ENCODE assay signal across 8 mouse cellular contexts in the genomic region with DNA sequence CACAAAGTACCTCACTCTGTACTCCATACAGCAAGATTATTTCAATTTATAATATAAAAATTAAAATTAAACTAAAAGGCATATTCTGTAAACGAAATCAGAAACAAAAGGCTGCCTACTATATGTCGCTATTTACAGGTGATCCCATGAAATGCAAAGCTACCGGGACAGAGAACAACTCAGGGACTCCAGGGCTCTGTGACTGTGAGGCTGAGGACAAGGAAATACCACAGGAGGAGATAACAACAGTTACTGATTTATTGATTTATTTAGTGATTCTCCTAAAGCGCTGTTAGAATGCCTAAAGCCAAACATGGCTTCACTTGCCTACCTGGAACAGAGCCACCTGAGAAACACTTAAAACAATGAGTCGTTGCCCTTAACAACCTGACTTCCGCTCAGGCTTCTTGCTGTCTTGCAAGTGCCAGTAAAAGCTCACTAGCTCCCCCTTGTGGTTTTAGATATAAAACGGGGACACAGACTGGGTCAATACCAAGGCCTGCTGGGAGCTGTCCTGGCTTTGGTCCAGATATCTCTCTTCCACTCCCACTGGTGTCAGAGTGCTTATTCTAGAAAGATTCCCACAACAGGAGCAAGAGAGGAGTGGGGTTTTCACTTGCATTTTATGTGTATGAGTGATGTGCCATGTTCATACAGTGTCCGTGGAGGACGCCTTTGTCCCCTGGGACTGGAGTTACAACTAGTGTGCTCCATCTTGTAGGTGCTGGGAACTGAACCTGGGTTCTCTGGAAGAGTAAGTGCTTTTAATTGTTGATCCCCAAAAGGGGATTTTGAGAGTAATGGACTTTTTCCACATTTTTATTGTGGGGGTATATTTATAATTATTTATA. TPM values are rescaled to one million over a fixed set of nuclear protein-coding genes. Genes with fewer than 3 reads are reported as not detected.
DNase-seq lines count a peak whose midpoint lies in the region; ATAC-seq and TF ChIP-seq lines count a peak whose summit lies in the region.

No protein-coding gene starts in this region.

- no peaks in the 10 kb centered on the region for H3K9me3 ChIP-seq in hindbrain, embryonic 14.5 days (ENCODE audit: control insufficient read depth, low read length)

- no peaks in the 10 kb centered on the region for H3K27me3 ChIP-seq in Patski
- H3K27me3 ChIP-seq in cerebellum, adult 2 months (ENCODE audit: control insufficient read depth, insufficient read depth, low read length) = no peaks in the 10 kb centered on the region
- H3K27me3 ChIP-seq in hindbrain, embryonic 14.5 days (ENCODE audit: control insufficient read depth, insufficient read depth, low read length) = no peaks in the 10 kb centered on the region

- H3K36me3 ChIP-seq in hindbrain, embryonic 14.5 days (replicated peaks; ENCODE audit: control insufficient read depth, insufficient read depth) = no peaks in the 10 kb centered on the region

- no peak overlapping the region for H3K4me3 ChIP-seq in cerebellum, adult 2 months (replicated peaks; ENCODE audit: insufficient read depth, low read depth, low read length)
- H3K4me3 ChIP-seq in hindbrain, embryonic 14.5 days (replicated peaks; ENCODE audit: low read length) = no peak overlapping the region

- H3K9ac ChIP-seq in hindbrain, embryonic 14.5 days = no peak overlapping the region

- TF ChIP-seq CTCF in Patski (IDR thresholded peaks at IDR 0.05) = peak; percentile 92
- peak; percentile 64; the same call in 1 of the 2 replicates for TF ChIP-seq CTCF in cerebellum, adult 2 months (IDR thresholded peaks at IDR 0.05; ENCODE audit: borderline replicate concordance, insufficient read depth, low read depth, low read length)

- POLR2A ChIA-PET in Patski (lab: Charles Lee) = interaction anchor here (0.9 kb wide), 1 partner anchor 27 kb away, joined by 3 read pairs; no protein-coding TSS in a partner anchor

- H3K27ac ChIP-seq in cerebellum, adult 2 months (ENCODE audit: insufficient read depth, low read length) = no peak overlapping the region
- no peak overlapping the region for H3K27ac ChIP-seq in hindbrain, embryonic 14.5 days

- H3K4me1 ChIP-seq in cerebellum, adult 2 months (ENCODE audit: control insufficient read depth, insufficient read depth, low read length) = peaks cover 7% of the 10 kb centered on the region
- no peaks in the 10 kb centered on the region for H3K4me1 ChIP-seq in hindbrain, embryonic 14.5 days (replicated peaks; ENCODE audit: control insufficient read depth, insufficient read depth, low read length)

- H3K4me2 ChIP-seq in hindbrain, embryonic 14.5 days (replicated peaks) = no peak overlapping the region

- in situ Hi-C loops in Patski (cut with MboI; ENCODE audit: low pct_unique_long_range_greater_than_20kb) = no loop called here

- CTCF ChIA-PET in Patski (lab: Charles Lee) = interaction anchor here (0.7 to 4.6 kb wide), 11 partner anchors 14 to 232 kb away, joined by 3 to 37 read pairs (median 4); a partner anchor contains a TSS

- no peak for ATAC-seq in Patski
- ATAC-seq in hindbrain, embryonic 14.5 days (ENCODE audit: low FRiP score) = peak; percentile 62

- no peak for TF ChIP-seq POLR2A in cerebellum, adult 2 months (IDR thresholded peaks at IDR 0.05; ENCODE audit: borderline replicate concordance, insufficient read depth, low read length)

- no peak for DNase-seq in Patski (ENCODE audit: low read depth, low spot score)
- DNase-seq in cerebellum, adult 2 months = peak; percentile 57 to 77
- peak; percentile 41 to 42 for DNase-seq in frontal cortex, postnatal 10 days (ENCODE audit: low spot score in 2 of 2)
- DNase-seq in hindbrain, embryonic 14.5 days (ENCODE audit: low spot score) = peak; percentile 91
- peak; percentile 56 to 64 for DNase-seq in layer of hippocampus, postnatal 10 days (ENCODE audit: low spot score in 2 of 2)
- peak; percentile 92 for DNase-seq in lung, postnatal 10 days
- peak; percentile 95 for DNase-seq in retina, postnatal 1 day
- peak; percentile 63 for DNase-seq in thymus, postnatal 4 days

- WGBS in cerebellum, adult 2 months = 36% methylated on average over 9 of the region's 9 CpGs
- 35% methylated on average over 9 of the region's 9 CpGs for WGBS in hindbrain, embryonic 14.5 days

RNA-seq across cellular contexts. Expression of a gene that starts 27.5 kb away (rescaled TPM):
- 45.8 TPM for polyA plus RNA-seq in Patski (2021)
- polyA plus RNA-seq in cerebellum, adult 2 months (2012; rRNA removed) = 98.3 and 99.1 TPM in 2 replicates
- 103 TPM in 2 replicates for polyA plus RNA-seq in hindbrain, embryonic 14.5 days (2014; fragmentation: Nextera tagmentation; extraction: Ambion mirVana)
- total RNA-seq in layer of hippocampus, postnatal 10 days (2021) = 10 to 100 TPM; 77.5 to 80.5 TPM

RNA-seq across cellular contexts. Expression of a gene that starts 30.9 kb away (rescaled TPM):
- polyA plus RNA-seq in Patski (2021) = 37.8 TPM
- 9.9 and 12.2 TPM in 2 replicates for polyA plus RNA-seq in cerebellum, adult 2 months (2012; rRNA removed)
- 4.3 and 4.4 TPM in 2 replicates for polyA plus RNA-seq in hindbrain, embryonic 14.5 days (2014; fragmentation: Nextera tagmentation; extraction: Ambion mirVana)
- total RNA-seq in layer of hippocampus, postnatal 10 days (2021) = 1 to 10 TPM; 7.3 to 9.1 TPM

RNA-seq across cellular contexts. Expression of a gene that starts 32.5 kb away (rescaled TPM):
- 139 TPM for polyA plus RNA-seq in Patski (2021)
- 2.3 and 2.7 TPM in 2 replicates for polyA plus RNA-seq in cerebellum, adult 2 months (2012; rRNA removed)
- 7.9 and 9.6 TPM in 2 replicates for polyA plus RNA-seq in hindbrain, embryonic 14.5 days (2014; fragmentation: Nextera tagmentation; extraction: Ambion mirVana)
- total RNA-seq in layer of hippocampus, postnatal 10 days (2021) = 1 to 10 TPM; 5.0 to 5.7 TPM

Comparison
In these comparisons a context has a peak if more than half of its experiments do, and no peak if none do; other contexts are left out.
1. RNA of a gene that starts 32.5 kb away (polyA plus RNA-seq): 139 TPM in Patski (single experiment); 7.9 to 9.6 TPM in hindbrain, embryonic 14.5 days and 2.3 to 2.7 TPM in cerebellum, adult 2 months; every median in the first group is over 10 times any median in the second.